Mouse (Mus musculus): ENCODE data around the gene Foxq1. TPM values are rescaled to one million over a fixed set of nuclear protein-coding genes. Genes with fewer than 3 reads are reported as not detected.

The Foxq1 gene
- not detected for polyA plus RNA-seq (2015; fragmentation: Illumina TruSeq; extraction: RNeasy Lipid Tissue Mini Kit (QIAGEN cat#74804); ENCODE audit: insufficient read depth, low read depth, low replicate concordance)

DNA sequence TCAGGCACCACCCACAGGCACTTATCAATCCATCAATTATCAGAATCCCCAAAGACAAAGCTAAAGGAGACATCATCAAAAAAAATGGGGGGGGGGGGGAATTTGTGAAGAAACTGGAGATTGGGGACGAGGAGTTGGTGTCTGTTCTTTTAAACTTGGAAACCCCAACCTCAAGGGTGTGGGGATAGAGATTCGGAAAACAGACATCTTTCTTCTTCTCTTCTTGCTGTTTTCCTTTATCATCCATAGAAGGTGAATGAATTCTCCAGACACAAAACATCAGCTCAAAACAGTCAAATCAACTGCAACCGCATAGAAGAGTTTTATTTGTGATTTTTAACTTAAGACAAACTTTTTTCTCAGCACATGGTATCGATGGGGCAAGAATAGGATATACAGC lies at the start of gene Foxq1:
Gene Foxq1 (plus strand): TSS at position 301 of the 400 bp plus-strand sequence.

DNA sequence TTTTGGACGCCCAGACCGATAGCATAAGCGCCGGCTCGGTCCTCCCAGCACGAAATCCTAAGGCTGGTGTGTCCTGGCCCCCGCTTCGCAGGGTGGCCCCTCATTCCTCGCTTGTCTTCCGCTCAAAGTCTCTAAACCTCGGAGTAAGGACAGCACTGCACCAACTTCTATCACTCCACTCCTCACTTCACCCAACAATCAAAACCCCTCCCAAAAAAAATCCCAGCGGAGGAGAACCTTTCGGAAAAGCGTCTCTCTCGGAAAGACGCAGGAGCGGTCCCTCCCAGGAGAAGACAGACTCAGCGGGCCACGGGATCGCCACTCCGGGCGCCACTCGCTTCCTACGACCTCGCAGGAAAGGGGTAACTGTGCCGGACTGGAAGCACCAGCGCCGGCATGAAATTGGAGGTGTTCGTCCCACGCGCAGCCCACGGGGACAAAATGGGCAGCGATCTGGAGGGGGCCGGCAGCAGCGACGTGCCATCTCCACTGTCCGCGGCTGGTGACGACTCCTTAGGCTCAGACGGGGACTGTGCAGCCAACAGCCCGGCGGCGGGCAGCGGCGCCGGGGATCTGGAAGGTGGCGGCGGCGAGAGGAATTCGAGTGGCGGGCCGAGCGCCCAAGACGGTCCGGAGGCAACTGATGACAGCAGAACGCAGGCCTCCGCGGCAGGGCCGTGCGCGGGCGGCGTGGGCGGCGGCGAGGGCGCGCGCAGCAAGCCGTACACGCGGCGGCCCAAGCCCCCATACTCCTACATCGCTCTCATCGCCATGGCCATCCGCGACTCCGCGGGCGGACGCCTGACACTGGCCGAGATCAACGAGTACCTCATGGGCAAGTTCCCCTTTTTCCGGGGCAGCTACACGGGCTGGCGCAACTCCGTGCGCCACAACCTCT lies 2.8 kb downstream of the Foxq1 start, which contains the start of gene A530084C06Rik:
Gene A530084C06Rik (minus strand): TSS at position 813 of the 898 bp plus-strand sequence.

Other genes starting within 250 kb of the Foxq1 start
- gene A530084C06Rik, start 3.2 kb downstream of the Foxq1 start, polyA plus RNA-seq (2015; fragmentation: Illumina TruSeq; extraction: RNeasy Lipid Tissue Mini Kit (QIAGEN cat#74804); ENCODE audit: insufficient read depth, low read depth, low replicate concordance): not detected
- not detected for gene Foxf2, start 69.7 kb downstream of the Foxq1 start, polyA plus RNA-seq (2015; fragmentation: Illumina TruSeq; extraction: RNeasy Lipid Tissue Mini Kit (QIAGEN cat#74804); ENCODE audit: insufficient read depth, low read depth, low replicate concordance)